Mouse (Mus musculus): ENCODE measurements around the gene Ldb1. TPM values are rescaled to one million over a fixed set of nuclear protein-coding genes. Genes with fewer than 3 reads are reported as not detected.
A peak's percentile ranks its signal among the peaks of the same experiment; 100 is the strongest.

Gene Ldb1
- polyA plus RNA-seq, 1 experiment from 2014 or later = 32.3 TPM

DNA sequence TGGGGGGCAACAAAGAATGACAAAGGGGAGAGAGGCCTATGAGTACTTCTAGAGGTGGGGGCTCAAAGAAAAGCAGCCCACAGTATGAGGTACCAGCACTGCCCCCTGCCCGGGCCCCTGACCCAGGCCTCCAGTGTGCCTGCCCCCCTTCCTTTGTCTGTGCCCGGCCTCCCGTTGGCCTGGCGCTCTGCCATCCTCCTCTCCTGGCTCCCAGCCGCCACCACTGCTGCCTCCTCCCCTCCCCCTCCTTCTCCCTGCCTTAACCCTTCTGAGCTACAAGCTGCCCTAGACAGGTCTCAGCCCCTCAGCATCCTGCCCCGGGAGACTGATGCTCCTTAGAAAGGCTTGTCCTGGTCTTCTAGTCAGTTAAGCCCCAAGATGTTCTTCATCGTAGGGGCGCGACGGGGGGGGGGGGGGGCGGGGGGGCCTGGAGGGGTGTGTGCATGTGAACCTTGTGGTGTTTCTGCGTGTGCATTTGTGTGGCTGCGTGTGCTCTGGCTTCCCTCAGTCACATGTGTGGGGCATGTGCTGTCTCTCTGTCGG is 3.0 kb downstream of the Ldb1 start:
- Histone ChIP-seq H3K4me3 (ENCODE audit: low read depth, low read length) (peak overlapping the region; percentile 30), H3K9me3 (ENCODE audit: low read length) (no peaks in the 10 kb centered on the region), H3K9ac (replicated peaks) (peak overlapping the region; percentile 47), H3K27me3 (ENCODE audit: insufficient read depth, low read length) (no peaks in the 10 kb centered on the region), H3K4me2 (ENCODE audit: low read depth, low read length) (peak overlapping the region; percentile 95), H3K36me3 (replicated peaks; ENCODE audit: insufficient read depth, low read length) (no peaks in the 10 kb centered on the region), H3K27ac (ENCODE audit: low read depth) (peak overlapping the region; percentile 77), H3K4me1 (ENCODE audit: insufficient read depth) (peaks cover 69% of the 10 kb centered on the region)
- WGBS (ENCODE audit: insufficient replicate concordance) = 4% methylated on average over 10 of the region's 14 CpGs
- DNase-seq (peak; percentile 88), ATAC-seq (peak; percentile 31)
- no peak for TF ChIP-seq EP300 (IDR thresholded peaks at IDR 0.05; ENCODE audit: low read depth)
- no peak for TF ChIP-seq CTCF (IDR thresholded peaks at IDR 0.05; ENCODE audit: low read depth)

DNA sequence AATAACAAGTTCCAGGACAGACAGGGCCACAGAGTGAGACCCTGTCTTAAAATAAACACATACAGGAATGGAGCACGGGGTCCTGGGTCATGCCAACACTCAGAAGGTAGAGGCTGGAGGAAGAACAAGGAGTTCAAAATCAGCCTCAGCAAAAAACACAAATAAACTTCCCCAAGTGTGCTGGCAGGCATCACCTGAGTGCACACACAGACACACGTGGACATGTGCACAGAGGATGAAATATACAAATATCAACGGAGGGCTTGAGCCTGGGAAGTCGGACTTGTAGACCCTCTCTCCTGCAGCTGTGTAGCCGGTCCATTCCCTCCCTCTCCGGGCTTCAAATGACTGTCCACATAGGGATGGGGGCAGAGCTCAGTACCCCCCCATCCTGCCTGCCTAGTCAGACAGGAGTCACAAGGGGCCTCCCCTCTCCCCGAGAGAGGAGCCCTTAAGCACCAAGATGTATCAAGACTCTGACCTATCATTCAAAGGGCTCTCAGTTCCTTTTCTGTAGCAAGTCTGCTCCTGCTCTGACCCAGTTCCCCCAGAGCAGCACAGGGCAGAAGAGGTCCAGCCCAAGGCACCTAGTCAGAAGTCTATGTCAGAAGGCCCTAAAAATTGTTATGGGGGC is 3.6 kb downstream of the Ldb1 start:
- Histone ChIP-seq H3K4me2 (ENCODE audit: low read depth, low read length) (peak overlapping the region; percentile 95), H3K27me3 (ENCODE audit: insufficient read depth, low read length) (no peaks in the 10 kb centered on the region), H3K36me3 (replicated peaks; ENCODE audit: insufficient read depth, low read length) (peaks cover under 1% of the 10 kb centered on the region), H3K27ac (ENCODE audit: low read depth) (peak overlapping the region; percentile 77), H3K4me3 (ENCODE audit: low read depth, low read length) (peak overlapping the region; percentile 30), H3K9ac (replicated peaks) (peak overlapping the region; percentile 47), H3K4me1 (ENCODE audit: insufficient read depth) (peaks cover 72% of the 10 kb centered on the region), H3K9me3 (ENCODE audit: low read length) (no peaks in the 10 kb centered on the region)
- ATAC-seq = no peak
- DNase-seq = no peak
- WGBS (ENCODE audit: insufficient replicate concordance) = 30% methylated on average over 7 of the region's 7 CpGs
- TF ChIP-seq CTCF (IDR thresholded peaks at IDR 0.05; ENCODE audit: low read depth) = no peak
- no peak for TF ChIP-seq EP300 (IDR thresholded peaks at IDR 0.05; ENCODE audit: low read depth)

DNA sequence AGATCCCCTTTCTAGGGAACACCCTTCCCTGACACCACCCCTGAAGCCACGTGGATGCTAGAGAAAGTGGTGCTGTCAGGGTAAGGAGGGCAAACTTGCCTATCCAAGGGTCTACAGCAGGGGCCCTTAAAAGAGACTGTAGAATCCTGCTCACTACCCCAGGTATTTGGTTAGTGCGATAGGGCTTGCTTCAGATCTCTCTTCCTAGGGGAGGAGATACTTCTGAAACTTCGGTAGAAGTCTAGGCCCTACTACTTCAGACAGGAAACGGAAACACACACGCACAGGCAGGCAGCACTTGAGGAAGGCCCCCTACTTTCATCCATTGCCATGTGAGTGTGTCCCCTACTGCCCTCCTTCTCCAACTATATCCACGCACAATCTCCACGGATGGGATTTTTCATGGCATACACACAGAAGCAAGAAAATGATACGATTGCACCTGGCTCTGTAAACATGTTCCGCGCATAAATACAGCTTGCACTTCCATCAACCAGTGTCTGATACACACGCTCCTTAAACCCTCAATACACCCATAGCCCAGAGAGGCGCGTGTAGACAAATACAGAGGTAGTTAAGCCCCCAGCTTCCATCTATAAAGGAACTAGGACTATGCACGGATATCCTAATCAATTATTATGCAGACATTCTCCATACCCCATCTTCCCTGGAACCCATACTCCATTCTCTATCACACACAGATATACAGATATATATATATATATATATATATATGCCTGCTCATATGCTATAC is 4.7 kb downstream of the Ldb1 start:
- 35% methylated on average over 14 of the region's 14 CpGs for WGBS (ENCODE audit: insufficient replicate concordance)
- Histone ChIP-seq H3K4me3 (ENCODE audit: low read depth, low read length) (peak overlapping the region; percentile 82), H3K27ac (ENCODE audit: low read depth) (peak overlapping the region; percentile 93), H3K9me3 (ENCODE audit: low read length) (no peaks in the 10 kb centered on the region), H3K36me3 (replicated peaks; ENCODE audit: insufficient read depth, low read length) (peaks cover 12% of the 10 kb centered on the region), H3K27me3 (ENCODE audit: insufficient read depth, low read length) (no peaks in the 10 kb centered on the region), H3K4me1 (ENCODE audit: insufficient read depth) (peaks cover 67% of the 10 kb centered on the region), H3K9ac (replicated peaks) (peak overlapping the region; percentile 94), H3K4me2 (ENCODE audit: low read depth, low read length) (peak overlapping the region; percentile 90)
- ATAC-seq (no peak), DNase-seq (no peak)
- TF ChIP-seq CTCF (IDR thresholded peaks at IDR 0.05; ENCODE audit: low read depth) = no peak
- TF ChIP-seq EP300 (IDR thresholded peaks at IDR 0.05; ENCODE audit: low read depth) = no peak

DNA sequence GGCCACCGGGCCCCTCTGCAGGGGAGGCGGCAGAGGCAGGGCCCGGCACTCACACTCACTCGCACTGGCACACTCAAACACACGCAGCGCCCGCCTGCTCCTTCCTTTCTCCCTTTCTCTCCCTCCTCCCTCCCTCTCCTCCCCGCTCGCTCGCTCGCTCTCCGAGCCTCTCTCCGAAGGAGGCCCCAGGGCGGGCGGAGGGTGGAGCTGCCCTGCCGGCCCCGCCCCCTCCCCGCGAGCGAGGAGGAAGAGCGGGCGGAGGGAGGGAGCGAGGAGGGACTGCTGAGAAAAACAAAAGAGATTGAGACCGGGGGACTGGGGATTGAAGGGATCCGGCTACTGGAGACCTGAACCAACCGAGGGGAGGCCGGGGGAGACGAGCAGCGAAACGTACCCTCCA is 5.5 kb downstream of the Ldb1 start:
- Histone ChIP-seq H3K9ac (replicated peaks) (peak overlapping the region; percentile 94), H3K4me2 (ENCODE audit: low read depth, low read length) (peak overlapping the region; percentile 90), H3K27me3 (ENCODE audit: insufficient read depth, low read length) (no peaks in the 10 kb centered on the region), H3K4me3 (ENCODE audit: low read depth, low read length) (peak overlapping the region; percentile 82), H3K36me3 (replicated peaks; ENCODE audit: insufficient read depth, low read length) (peaks cover 20% of the 10 kb centered on the region), H3K9me3 (ENCODE audit: low read length) (no peaks in the 10 kb centered on the region), H3K4me1 (ENCODE audit: insufficient read depth) (peaks cover 67% of the 10 kb centered on the region), H3K27ac (ENCODE audit: low read depth) (peak overlapping the region; percentile 93)
- no peak for TF ChIP-seq CTCF (IDR thresholded peaks at IDR 0.05; ENCODE audit: low read depth)
- TF ChIP-seq EP300 (IDR thresholded peaks at IDR 0.05; ENCODE audit: low read depth) = no peak
- DNase-seq (peak; percentile 93), ATAC-seq (peak; percentile 81)
- WGBS (ENCODE audit: insufficient replicate concordance) = 3% methylated on average over 22 of the region's 30 CpGs

DNA sequence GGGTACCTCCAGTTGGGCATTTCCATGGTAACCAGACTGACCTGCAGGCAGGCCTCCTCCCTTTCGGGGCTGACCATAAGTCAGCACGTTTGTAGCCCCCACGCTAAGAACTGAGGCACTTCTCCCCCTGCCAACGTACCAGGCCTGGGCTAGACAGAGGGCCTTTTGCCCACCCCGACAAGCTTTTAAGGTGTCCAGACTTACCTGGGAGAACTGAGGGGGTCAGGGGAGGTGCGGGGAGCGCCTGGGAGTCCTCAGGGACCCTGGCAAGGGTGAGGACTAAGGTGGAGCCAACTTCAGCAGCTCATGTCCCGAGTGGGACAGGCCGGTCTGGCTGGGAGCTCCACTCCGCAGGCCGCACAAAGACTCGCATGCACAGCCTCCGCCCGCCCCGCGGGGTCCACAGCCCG is 6.2 kb downstream of the Ldb1 start:
- Histone ChIP-seq H3K27me3 (ENCODE audit: insufficient read depth, low read length) (no peaks in the 10 kb centered on the region), H3K9me3 (ENCODE audit: low read length) (no peaks in the 10 kb centered on the region), H3K4me3 (ENCODE audit: low read depth, low read length) (peak overlapping the region; percentile 82), H3K27ac (ENCODE audit: low read depth) (peak overlapping the region; percentile 93), H3K9ac (replicated peaks) (peak overlapping the region; percentile 94), H3K4me1 (ENCODE audit: insufficient read depth) (peaks cover 62% of the 10 kb centered on the region), H3K36me3 (replicated peaks; ENCODE audit: insufficient read depth, low read length) (peaks cover 26% of the 10 kb centered on the region), H3K4me2 (ENCODE audit: low read depth, low read length) (peak overlapping the region; percentile 90)
- ATAC-seq (peak; percentile 16; the same call in 1 of the 2 replicates), DNase-seq (no peak)
- TF ChIP-seq CTCF (IDR thresholded peaks at IDR 0.05; ENCODE audit: low read depth) (no peak), EP300 (IDR thresholded peaks at IDR 0.05; ENCODE audit: low read depth) (no peak)
- 3% methylated on average over 17 of the region's 17 CpGs for WGBS (ENCODE audit: insufficient replicate concordance)
